Mouse (Mus musculus) hindbrain, embryonic 10.5 days (tissue): ENCODE data around the gene Pvalb. TPM values are rescaled to one million over a fixed set of nuclear protein-coding genes. Genes with fewer than 3 reads are reported as not detected.
A peak's percentile ranks its signal among the peaks of the same experiment; 100 is the strongest.

Source experiments
- DNase-seq: peaks from one replicate; pipeline ENCODE4 v3.0.0-alpha.2; 2017; ENCODE audit warnings: low spot score
- H3K27ac ChIP-seq: fragments of 300-500 bp; sonication (generic); 2 replicates; pipeline ENCODE4 v1.5.1; 2016; ENCODE audit warnings: mild to moderate bottlenecking, moderate library complexity
- H3K27me3 ChIP-seq: fragments of 300-500 bp; sonication (generic); 2 replicates; pipeline ENCODE4 v1.6.1; 2016; ENCODE audit warnings: mild to moderate bottlenecking; ENCODE audit not compliant: poor library complexity, insufficient read depth, severe bottlenecking
- H3K36me3 ChIP-seq: fragments of 300-500 bp; sonication (generic); 2 replicates; pipeline ENCODE4 v1.6.1; 2016; ENCODE audit warnings: mild to moderate bottlenecking, moderate library complexity
- H3K4me1 ChIP-seq: fragments of 300-500 bp; sonication (generic); replicated peaks from 2 replicates; pipeline ENCODE4 v1.6.1; 2016; ENCODE audit warnings: mild to moderate bottlenecking
- H3K4me3 ChIP-seq: fragments of 300-500 bp; sonication (generic); 2 replicates; pipeline ENCODE4 v1.5.1; 2016; ENCODE audit warnings: mild to moderate bottlenecking, moderate library complexity
- H3K9me3 ChIP-seq: fragments of 300-500 bp; sonication (generic); 2 replicates; pipeline ENCODE4 v1.6.1; 2016; ENCODE audit warnings: mild to moderate bottlenecking, moderate library complexity
- WGBS: fragments of 180-500 bp; shearing (Covaris S2); methylation state at CpG from one replicate; pipeline ENCODE4 v1.1.7; 2016; 5-methylcytosine and 5-hydroxymethylcytosine counted together
- polyA plus RNA-seq: library from polyadenylated mRNA; unstranded; fragments of >200 nt; fragmentation: Nextera tagmentation; extraction: Ambion mirVana; gene quantifications from 2 replicates; pipeline ENCODE4 v1.2.1, GENCODE M21; 2016

Gene Pvalb
- polyA plus RNA-seq: 0.39 and 0.52 TPM in 2 replicates

GRCm38 (mm10) chr15:78206312-78206711, at the start of gene Pvalb:
TSS of gene Pvalb (minus strand) at chr15:78206400.
- Histone ChIP-seq H3K27me3 (peaks cover 47% of the 10 kb centered on the region), H3K9me3 (0 out of 2 replicates have a peak, but pooled peaks cover 6% of the 10 kb centered on the region)
- 88% methylated on average over 7 of the region's 7 CpGs for WGBS

GRCm38 (mm10) chr15:78254751-78255150, 48.6 kb upstream of the Pvalb start:
- Histone ChIP-seq H3K9me3 (no peaks in the 10 kb centered on the region), H3K27me3 (peaks cover 19% of the 10 kb centered on the region), H3K27ac (no peak overlapping the region; the same call in 1 of the 2 replicates), H3K36me3 (no peaks in the 10 kb centered on the region), H3K4me1 (0 out of 2 replicates have a peak, but pooled peaks cover 3% of the 10 kb centered on the region), H3K4me3 (no peak overlapping the region)
- DNase-seq: peak; percentile 67
- WGBS: 20% methylated on average over 20 of the region's 20 CpGs

More at GRCm38 (mm10) chr15:78206312-78206711, at the start of gene Pvalb:
- Histone ChIP-seq H3K36me3 (no peaks in the 10 kb centered on the region), H3K4me1 (peaks cover 21% of the 10 kb centered on the region), H3K4me3 (no peak within 1 kb of the TSS), H3K27ac (no peak within 1 kb of the TSS)
- no peak for DNase-seq

GRCm38 (mm10) chr15:78248410-78248809, 42.2 kb upstream of the Pvalb start:
- H3K36me3 ChIP-seq: no peaks in the 10 kb centered on the region
- 0 out of 2 replicates have a peak, but pooled peaks cover 6% of the 10 kb centered on the region for H3K27me3 ChIP-seq
- no peak for DNase-seq
- H3K27ac ChIP-seq: no peak overlapping the region
- peaks cover 4% of the 10 kb centered on the region; the same call in 1 of the 2 replicates for H3K4me1 ChIP-seq
- no peaks in the 10 kb centered on the region for H3K9me3 ChIP-seq
- 70% methylated on average over 3 of the region's 3 CpGs for WGBS
- H3K4me3 ChIP-seq: no peak overlapping the region

DNA sequence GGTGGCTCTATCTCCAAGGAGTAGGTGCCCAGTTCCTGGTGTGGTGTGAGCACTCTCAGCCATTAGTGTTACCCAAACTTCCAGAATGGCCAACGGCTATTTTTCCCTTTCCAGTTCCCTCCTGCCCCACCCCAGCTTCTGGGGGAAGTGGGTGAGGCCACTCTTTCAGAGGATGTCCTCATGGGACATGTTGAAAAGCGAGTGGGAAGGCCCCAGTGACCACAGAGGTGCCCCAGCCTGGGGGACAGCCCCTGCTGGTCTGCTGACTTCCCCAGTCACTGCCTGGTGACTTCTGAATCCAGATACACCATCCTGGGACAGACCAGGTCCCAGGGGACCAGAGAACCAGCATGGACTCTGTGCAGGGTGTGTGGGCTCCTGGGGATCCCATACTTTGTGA, 41.5 kb upstream of the Pvalb start:
- DNase-seq: no peak
- no peak overlapping the region for H3K4me3 ChIP-seq
- H3K9me3 ChIP-seq: no peaks in the 10 kb centered on the region
- H3K27ac ChIP-seq: no peak overlapping the region
- H3K36me3 ChIP-seq: no peaks in the 10 kb centered on the region
- peaks cover 4% of the 10 kb centered on the region; the same call in 1 of the 2 replicates for H3K4me1 ChIP-seq
- H3K27me3 ChIP-seq: no peaks in the 10 kb centered on the region
- WGBS: 71% methylated on average over 2 of the region's 2 CpGs

DNA sequence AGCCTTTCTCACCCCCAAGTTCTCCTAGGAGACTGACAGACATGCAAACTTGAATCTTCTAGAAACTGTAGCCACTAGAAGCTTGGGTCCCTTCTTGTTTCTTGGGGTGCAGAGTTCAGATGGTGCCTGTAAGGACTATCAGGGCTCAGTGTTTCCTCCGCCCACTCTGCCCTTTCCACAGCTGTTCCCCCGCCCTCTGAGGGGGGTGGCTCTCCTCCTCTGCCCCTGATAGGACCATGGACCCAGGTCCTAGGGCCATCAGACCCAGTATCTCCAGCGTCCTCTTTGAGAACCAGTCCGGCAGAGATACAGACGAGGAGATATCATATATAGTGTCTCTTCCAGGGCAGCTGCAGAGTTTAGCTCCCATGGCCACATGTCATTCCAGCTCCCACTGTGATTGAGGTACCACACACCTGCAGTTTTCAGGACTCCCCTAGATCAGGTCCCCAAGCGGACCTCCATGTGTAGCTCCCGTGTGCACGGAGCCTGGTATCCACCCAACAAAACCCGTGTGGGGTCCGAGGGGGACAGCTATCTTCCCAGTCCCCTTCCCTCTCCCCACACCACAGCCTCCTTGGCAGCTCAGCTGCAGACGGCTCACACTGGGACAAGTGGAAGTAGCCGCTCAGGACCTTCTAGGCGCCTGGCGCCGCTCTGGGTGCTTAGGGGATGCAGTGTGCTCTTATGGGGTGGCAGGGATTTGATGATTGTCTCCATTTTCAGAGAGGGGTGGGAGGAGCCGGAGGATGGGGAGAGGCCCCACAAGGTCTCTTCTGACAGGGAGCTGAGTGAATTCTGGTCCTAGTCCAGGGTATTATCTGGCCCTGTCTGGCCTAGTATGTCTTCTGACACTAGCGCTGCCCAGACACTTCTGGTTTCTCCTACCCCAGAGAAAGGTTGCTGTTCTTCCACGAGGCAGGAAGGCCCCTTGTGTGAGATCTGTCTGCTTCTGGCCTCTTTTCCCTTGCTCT, 40.2 kb upstream of the Pvalb start:
- 0 out of 2 replicates have a peak overlapping the region, but pooled peaks have one; percentile 23 for H3K27ac ChIP-seq
- no peaks in the 10 kb centered on the region for H3K36me3 ChIP-seq
- WGBS: 81% methylated on average over 18 of the region's 18 CpGs
- DNase-seq: no peak
- peaks cover 6% of the 10 kb centered on the region; the same call in 1 of the 2 replicates for H3K4me1 ChIP-seq
- H3K4me3 ChIP-seq: no peak overlapping the region
- H3K9me3 ChIP-seq: no peaks in the 10 kb centered on the region
- H3K27me3 ChIP-seq: no peaks in the 10 kb centered on the region

- DNase-seq: no peak
- H3K27ac ChIP-seq: no peak within 1 kb of the TSS
- no peaks in the 10 kb centered on the region for H3K9me3 ChIP-seq
- H3K4me3 ChIP-seq: no peak within 1 kb of the TSS
- H3K36me3 ChIP-seq: no peaks in the 10 kb centered on the region
- H3K4me1 ChIP-seq: peaks cover 10% of the 10 kb centered on the region; the same call in 1 of the 2 replicates
- 76% methylated on average over 7 of the region's 7 CpGs for WGBS
- no peaks in the 10 kb centered on the region for H3K27me3 ChIP-seq
Measured at GRCm38 (mm10) chr15:78244695-78245492, 38.7 kb upstream of the Pvalb start, which contains the start of gene Ncf4. TSS of gene Ncf4 (plus strand) at chr15:78244801.

DNA sequence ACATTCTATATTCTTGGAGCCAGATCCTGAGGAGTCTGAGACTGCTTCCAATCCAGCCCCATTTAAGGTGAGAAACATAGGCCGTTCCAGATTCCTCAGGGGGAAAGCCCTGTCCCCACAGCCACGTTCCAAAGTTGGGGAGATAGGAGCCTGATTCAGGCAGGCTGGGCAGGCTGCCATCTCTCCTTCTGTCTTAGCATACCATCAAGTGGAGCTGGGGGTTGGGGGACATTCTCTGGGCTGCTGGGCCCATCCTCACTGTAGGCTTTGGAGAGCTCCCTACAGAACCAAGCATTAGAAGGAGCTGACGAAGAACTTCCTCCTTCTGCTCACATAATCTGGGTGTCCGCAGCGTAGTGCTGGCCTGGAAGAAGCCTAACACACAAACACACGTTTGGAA, 37.6 kb upstream of the Pvalb start:
- Histone ChIP-seq H3K9me3 (no peaks in the 10 kb centered on the region), H3K27ac (no peak overlapping the region), H3K4me1 (peaks cover 16% of the 10 kb centered on the region), H3K4me3 (no peak overlapping the region), H3K36me3 (no peaks in the 10 kb centered on the region), H3K27me3 (no peaks in the 10 kb centered on the region)
- DNase-seq: no peak
- WGBS: 74% methylated on average over 6 of the region's 6 CpGs

DNA sequence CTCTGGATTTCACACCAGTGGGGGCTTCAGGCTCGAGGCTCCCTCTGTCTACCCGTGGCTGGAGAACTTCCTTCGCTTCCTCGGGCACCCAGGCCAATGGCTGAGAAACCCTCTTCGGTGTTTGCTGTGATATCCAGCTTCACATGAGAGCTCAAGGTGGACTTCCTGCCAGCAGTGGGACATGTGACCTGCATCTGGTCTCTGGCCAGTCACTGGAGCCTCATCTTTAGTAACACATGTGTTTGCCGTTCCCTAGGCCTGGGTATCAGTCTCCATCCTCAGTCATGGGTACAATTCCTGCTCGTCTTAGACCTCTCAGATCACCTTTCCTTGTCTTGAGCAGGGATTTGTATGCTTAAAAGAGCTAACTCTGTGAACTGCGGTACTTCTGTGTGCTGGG, 36.9 kb upstream of the Pvalb start:
- 80% methylated on average over 8 of the region's 8 CpGs for WGBS
- Histone ChIP-seq H3K27me3 (no peaks in the 10 kb centered on the region), H3K4me1 (peaks cover 17% of the 10 kb centered on the region), H3K4me3 (no peak overlapping the region), H3K36me3 (no peaks in the 10 kb centered on the region), H3K27ac (no peak overlapping the region), H3K9me3 (no peaks in the 10 kb centered on the region)
- no peak for DNase-seq

DNA sequence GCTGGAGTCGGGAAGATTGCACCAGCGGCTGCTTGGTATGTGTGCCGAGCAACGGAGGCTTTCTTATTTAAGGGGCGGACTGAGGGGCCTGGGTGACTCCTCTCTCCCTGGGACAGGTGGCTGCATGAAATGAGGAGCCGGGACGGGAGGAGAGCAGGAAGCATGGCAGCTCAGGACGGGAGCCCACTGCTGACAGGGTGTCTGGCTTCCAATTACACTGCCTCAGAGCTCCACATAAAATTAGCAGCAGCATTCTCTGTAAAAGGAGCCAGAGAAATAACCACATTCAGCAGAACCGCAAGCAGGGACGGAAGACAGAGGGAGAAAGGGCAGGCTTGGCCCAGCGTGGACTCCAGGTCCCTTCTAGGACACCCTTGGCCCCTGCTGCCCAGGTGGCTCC, 35.1 kb upstream of the Pvalb start:
- 57% methylated on average over 11 of the region's 11 CpGs for WGBS

GRCm38 (mm10) chr15:78239956-78240617, 33.9 kb upstream of the Pvalb start:
- no peak for DNase-seq
- no peak overlapping the region for H3K4me3 ChIP-seq
- H3K36me3 ChIP-seq: no peaks in the 10 kb centered on the region
- WGBS: 86% methylated on average over 14 of the region's 14 CpGs
- H3K27ac ChIP-seq: no peak overlapping the region
- peaks cover 15% of the 10 kb centered on the region for H3K4me1 ChIP-seq
- H3K9me3 ChIP-seq: no peaks in the 10 kb centered on the region
- H3K27me3 ChIP-seq: no peaks in the 10 kb centered on the region

More for the DNA sequence above, 35.1 kb upstream of the Pvalb start:
- Histone ChIP-seq H3K9me3 (no peaks in the 10 kb centered on the region), H3K27me3 (no peaks in the 10 kb centered on the region), H3K4me3 (no peak overlapping the region), H3K4me1 (peaks cover 13% of the 10 kb centered on the region), H3K27ac (no peak overlapping the region), H3K36me3 (no peaks in the 10 kb centered on the region)
- no peak for DNase-seq

DNA sequence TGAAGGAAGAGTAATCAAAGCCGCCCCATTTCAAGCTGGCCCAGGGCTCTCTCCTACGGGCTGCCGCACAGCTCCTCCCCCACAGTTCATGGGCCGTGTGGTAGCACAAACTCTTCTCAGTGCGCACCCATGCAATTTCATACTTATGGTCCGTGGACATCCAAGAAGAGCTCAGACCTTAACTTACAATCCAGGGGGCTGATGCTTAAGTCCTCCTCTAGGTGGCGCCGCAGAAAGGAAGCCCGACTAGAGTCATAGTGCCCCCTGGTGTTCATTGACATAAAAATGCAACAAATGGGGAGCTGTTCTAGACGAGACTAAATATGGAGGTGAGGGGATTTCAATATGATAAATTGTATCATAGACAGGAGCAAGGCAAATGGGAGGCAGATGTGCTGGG, 33.3 kb upstream of the Pvalb start:
- Histone ChIP-seq H3K9me3 (no peaks in the 10 kb centered on the region), H3K27me3 (no peaks in the 10 kb centered on the region), H3K27ac (no peak overlapping the region), H3K36me3 (no peaks in the 10 kb centered on the region), H3K4me1 (peaks cover 22% of the 10 kb centered on the region), H3K4me3 (no peak overlapping the region)
- 28% methylated on average over 10 of the region's 10 CpGs for whole genome bisulfite sequencing
- DNase-seq: peak; percentile 69
